Mouse (Mus musculus) fibroblast of lung, adult 2 months (primary cell): ENCODE data around the gene Ndufs2.

Experiments used
- DNase-seq: peaks from one replicate; pipeline ENCODE4 v3.0.0-alpha.2; 2011; ENCODE audit warnings: low read depth

Gene Ndufs2

GRCm38 (mm10) chr1:171230215-171230614 lies 21.0 kb downstream of the Ndufs2 start:
- no peak for DNase-seq

- DNase-seq: no peak
These were observed 21.4 kb downstream of the Ndufs2 start for GRCm38 (mm10) chr1:171229750-171230149.

GRCm38 (mm10) chr1:171227879-171228278 lies 23.3 kb downstream of the Ndufs2 start:
- DNase-seq: no peak

- no peak for DNase-seq
These were observed 24.4 kb downstream of the Ndufs2 start for GRCm38 (mm10) chr1:171226780-171227179.

- no peak for DNase-seq
These were observed 26.3 kb downstream of the Ndufs2 start, which contains the start of gene Apoa2 for GRCm38 (mm10) chr1:171224857-171225256. Gene Apoa2, plus strand, starts transcription at chr1:171225054.

- DNase-seq: no peak
These were observed 27.4 kb downstream of the Ndufs2 start for GRCm38 (mm10) chr1:171223796-171224195.

- DNase-seq: no peak
These were observed 28.0 kb downstream of the Ndufs2 start for GRCm38 (mm10) chr1:171223168-171223567.

- peak; percentile 100 for DNase-seq
These were observed 28.7 kb downstream of the Ndufs2 start, which contains the start of gene Tomm40l for GRCm38 (mm10) chr1:171222238-171223155. Gene Tomm40l, minus strand, starts transcription at chr1:171222514.

GRCm38 (mm10) chr1:171221281-171222193 lies 29.7 kb downstream of the Ndufs2 start:
- no peak for DNase-seq

- peak; percentile 31 for DNase-seq
These were observed 30.3 kb downstream of the Ndufs2 start for GRCm38 (mm10) chr1:171220871-171221270.

GRCm38 (mm10) chr1:171216241-171216955 lies 34.8 kb downstream of the Ndufs2 start:
- no peak for DNase-seq

GRCm38 (mm10) chr1:171213801-171214496 lies 37.2 kb downstream of the Ndufs2 start, which contains the start of gene Nr1i3:
Gene Nr1i3, plus strand, starts transcription at chr1:171213970.
- DNase-seq: no peak

GRCm38 (mm10) chr1:171212854-171213253 lies 38.3 kb downstream of the Ndufs2 start:
- no peak for DNase-seq

GRCm38 (mm10) chr1:171209409-171209808 lies 41.8 kb downstream of the Ndufs2 start:
- DNase-seq: no peak

GRCm38 (mm10) chr1:171205704-171206493 lies 45.3 kb downstream of the Ndufs2 start:
- no peak for DNase-seq

GRCm38 (mm10) chr1:171204249-171204644 lies 46.9 kb downstream of the Ndufs2 start:
- DNase-seq: no peak

GRCm38 (mm10) chr1:171203471-171204248 lies 47.5 kb downstream of the Ndufs2 start:
- no peak for DNase-seq

GRCm38 (mm10) chr1:171200769-171201168 lies 50.4 kb downstream of the Ndufs2 start:
- DNase-seq: no peak

- DNase-seq: no peak
These were observed 51.7 kb downstream of the Ndufs2 start for GRCm38 (mm10) chr1:171199532-171199931.
